Mouse (Mus musculus): ENCODE data around the gene Jak2.

The Jak2 gene

DNA sequence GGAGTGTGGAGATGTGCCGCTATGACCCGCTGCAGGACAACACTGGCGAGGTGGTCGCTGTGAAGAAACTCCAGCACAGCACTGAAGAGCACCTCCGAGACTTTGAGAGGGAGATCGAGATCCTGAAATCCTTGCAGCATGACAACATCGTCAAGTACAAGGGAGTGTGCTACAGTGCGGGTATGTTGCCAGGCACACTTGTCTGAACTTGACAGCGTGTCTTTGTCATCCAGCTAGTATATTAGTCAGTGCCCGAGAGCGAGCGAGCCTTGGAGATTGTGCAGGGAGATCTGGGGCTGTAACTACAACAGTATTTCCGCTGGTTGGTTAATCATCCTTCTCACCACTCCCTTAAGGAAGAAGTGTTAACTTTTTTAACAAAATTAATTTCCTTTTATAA lies 49.3 kb downstream of the Jak2 start:
- DNase-seq (ENCODE audit: low spot score) = no peak

DNA sequence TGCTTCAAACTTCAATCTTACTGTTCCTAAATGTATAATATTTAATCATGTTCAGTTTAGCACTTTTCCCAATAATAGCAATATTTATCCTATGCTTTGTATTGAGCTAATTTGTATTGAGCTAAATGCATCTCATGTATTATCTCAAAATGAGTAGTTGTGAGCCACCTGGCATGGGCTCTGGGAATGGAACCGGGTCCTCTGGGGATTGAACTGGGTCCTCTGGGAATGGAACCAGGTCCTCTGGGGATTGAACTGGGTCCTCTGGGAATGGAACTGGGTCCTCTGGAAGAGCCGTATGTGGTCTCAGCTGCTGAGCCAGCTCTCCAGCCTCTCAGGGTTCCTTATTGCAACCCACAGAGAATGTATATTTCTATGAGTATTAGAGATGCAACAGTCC lies 50.5 kb downstream of the Jak2 start:
- DNase-seq (ENCODE audit: low spot score) = no peak

DNA sequence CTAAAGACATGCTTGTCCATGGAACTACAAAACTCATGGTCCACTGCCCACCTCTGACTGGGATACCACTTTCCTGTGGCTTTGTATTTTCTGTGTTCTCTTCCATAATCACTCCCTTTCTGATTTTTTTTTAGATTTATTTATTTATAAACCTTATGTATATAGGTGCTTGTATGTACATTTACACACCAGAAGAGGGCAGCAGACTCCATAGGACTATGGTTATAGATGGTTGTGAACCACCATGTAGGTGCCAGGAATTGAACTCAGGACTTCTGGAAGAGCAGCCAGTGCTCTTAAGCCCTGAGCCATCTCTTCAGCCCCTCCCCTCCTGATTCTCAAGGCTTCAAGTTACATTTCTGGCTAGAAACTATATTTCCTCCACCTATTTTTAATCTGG lies 57.2 kb downstream of the Jak2 start:
- no peak for DNase-seq (ENCODE audit: low spot score)

DNA sequence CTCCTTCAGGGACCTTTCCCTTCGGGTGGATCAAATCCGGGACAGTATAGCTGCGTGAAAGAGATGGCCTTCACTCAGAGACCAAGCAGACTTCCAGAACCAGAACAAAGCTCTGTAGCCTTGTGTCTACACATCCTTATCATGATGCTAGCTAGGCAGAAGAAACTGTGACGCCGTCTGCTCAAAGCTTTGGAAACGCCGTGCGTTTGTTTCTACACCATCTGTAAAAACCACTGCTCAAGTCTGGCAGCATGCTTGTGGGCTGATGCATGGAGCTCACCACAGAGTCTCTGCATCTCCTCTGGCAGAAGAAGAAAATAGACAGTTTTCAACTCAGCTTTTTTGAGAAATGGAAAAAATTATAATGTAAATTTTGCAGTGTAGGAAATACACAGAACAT lies 60.2 kb downstream of the Jak2 start:
- DNase-seq (ENCODE audit: low spot score) = no peak

DNA sequence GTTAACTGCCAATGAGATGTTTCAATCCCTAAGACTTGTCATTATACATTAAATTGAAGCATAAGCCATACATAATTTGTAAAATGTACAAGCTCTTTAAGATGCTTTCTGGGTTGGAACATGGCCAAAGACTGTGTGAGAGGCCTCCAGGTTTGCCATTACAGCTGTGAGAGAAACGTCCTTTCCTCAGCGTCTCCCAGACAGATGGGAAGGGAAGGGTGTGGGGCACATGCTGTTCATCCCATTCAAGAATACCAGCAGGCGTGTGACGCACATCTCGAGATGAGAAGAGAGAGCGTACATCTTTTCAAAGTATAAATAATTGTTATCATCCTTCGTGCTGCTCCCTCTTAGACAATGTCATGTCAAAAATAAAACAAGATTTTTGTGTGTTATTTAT lies 61.0 kb downstream of the Jak2 start:
- no peak for DNase-seq (ENCODE audit: low spot score)

DNA sequence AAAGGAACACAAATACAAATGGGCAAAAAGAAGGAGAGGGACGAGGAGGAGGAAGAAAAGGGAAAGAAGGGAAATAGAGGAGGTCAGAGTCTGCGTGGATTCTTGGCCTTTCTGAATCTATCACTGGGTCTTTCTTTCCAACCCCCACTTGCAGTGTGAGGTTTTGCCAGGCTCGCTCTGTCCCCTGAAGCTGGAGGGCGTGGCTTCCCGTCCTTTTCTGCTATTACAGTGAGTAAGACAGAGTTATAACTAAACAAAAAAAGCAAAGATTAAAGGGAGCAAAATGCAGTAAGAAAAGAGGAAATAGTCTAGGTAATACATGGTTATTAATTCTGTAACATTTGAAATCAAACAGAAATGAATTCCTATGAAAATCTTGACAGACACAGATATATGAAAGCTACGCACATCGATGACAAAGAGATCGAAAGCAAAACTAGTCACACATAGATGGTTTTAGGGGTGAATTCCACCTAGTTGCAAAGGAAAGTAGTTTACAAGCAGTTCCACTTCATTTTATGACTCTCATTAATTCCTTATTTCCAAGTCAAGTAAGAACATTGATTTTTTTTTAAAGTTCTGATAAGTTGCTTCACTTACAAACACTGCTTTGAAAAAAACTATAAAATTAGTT lies 71.9 kb downstream of the Jak2 start:
- DNase-seq (ENCODE audit: low spot score) = no peak

DNA sequence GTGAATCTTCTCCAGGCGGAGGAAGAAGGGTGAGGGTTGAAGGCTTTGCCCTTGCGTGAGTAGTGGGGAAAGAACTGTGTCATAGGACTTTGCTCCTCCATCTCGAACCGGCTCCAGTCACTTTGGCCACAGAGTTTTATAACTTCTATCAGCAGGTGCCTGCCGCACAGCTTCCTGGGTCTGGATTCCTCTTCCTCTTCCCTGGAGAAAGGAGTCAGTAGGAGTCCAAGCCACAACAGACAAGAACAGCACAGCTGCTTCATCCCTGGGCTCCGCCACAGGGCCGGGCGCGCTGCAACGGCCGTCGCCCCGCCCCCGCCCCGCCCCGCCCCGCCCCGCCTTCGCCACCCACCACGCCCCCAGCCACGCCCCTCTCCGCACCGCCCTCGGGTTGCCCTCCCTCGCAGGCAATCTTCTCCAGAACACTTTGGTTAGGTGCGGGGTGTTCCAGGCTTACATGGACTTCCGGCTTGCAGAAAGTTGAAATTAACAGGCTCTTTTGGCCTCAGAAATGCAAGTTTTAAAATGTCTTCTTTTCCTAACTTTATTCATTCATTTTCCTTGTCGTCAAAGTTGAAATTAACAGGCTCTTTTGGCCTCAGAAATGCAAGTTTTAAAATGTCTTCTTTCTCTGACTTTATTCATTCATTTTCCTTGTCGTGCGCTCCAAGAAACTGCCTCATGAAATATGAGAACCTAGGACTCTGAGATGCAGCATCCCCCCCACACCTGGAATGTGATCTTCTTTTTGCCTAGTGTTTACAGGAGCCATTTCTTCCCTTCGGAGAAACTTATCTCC lies 73.6 kb downstream of the Jak2 start, which contains the start of gene Insl6:
TSS of gene Insl6 (minus strand) at position 304 of the 799 bp plus-strand sequence.
- peak; percentile 51 for DNase-seq (ENCODE audit: low spot score)

DNA sequence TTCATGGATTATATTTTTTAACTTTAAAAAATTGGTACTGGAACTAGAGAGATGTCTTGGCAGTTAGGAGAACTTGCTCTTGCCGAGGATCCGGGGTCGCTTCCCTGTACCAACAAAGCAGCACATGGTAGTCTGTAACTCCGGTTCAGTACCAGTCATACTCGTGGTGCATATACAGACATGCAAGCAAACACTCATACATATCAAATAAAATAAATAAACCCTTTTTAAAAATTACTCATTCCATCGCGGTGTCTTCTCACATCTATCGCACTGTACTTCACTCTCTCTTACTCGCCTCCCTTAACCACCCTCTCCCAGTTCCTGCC lies 74.2 kb downstream of the Jak2 start:
- no peak for DNase-seq (ENCODE audit: low spot score)

DNA sequence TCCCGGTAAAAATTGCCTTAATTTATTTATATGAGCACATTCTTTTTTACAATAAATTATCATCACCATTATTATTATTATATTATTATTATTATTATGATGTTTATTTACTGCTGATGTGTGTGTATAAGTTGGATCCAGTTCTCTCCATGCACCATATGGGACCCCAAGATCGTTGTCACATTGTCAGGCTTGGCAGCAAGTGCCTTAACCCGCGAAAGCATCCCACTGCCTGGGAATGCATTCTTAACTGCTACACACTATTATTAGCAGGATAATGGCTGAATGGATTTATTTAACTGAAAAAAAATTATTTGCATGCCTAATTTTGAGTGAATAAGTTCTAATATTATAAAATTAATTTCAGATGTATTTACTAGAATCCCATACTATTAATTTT lies 74.8 kb downstream of the Jak2 start:
- no peak for DNase-seq (ENCODE audit: low spot score)

DNA sequence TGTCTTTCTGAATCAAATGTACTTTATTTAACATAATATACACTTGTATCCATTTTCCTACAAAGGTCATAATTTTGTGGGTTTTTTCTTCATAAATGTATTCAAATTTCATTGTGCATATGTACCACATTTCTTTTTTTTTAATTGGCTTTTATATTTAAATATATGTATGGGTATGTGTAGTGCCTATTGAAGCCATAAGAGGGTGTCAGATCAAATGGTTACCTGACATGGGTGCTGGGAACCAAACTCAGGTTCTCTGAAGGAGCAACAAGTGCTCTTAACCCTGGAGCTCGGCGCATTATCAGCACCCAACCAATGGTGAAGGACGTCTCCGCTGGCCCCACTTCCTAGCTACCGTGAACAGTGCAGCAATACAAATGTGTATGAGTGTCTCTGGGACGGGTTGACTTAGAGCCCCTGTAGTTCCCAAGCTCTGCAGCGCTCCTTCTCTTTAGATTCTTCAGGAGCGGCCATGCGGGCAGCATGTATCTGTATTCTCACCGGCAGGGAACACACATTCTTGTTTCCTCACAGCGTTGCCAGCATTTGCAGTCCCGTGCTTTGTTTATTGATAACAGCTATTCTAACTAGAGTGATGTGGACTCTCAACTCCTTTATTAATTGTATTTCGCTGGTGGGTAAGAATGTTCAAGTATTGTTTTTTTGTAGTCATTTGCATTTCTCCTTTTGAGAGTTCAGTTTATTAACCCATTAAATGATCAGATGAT lies 75.4 kb downstream of the Jak2 start:
- DNase-seq (ENCODE audit: low spot score) = no peak

DNA sequence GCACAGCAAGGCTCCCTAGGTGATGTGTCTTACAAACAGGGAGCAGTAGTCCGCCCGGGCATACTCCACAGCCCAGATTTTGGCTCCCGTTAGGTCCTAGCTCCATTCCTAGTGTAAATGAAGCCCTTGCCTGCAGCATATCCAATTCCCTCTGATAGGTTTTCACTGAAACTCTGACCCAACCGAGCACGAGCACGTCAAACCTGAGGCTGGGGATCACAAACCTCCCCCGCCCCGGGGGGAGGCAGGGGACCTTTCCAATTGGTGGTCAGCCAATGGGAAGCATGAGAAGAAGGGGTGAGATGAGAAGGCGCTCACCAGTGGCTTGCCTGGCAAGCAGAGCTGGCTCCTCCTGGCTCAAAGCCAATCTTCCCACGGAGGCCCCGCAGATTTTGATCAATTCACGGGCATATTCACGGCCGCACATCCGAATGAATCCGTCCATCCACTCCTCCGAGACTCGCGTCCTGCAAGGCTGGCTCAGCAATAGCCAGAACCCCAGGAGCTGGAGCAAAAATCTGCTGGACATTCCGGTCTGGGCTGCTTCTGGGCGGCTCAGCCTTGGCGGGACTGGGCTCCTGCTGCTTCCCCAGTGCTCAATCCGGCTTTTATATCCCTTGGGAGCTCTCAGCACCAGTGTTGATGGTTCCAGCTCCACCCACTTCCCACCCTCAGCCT lies 82.6 kb downstream of the Jak2 start, which contains the start of gene Rln1:
TSS of gene Rln1 (minus strand) at position 603 of the 678 bp plus-strand sequence.
- DNase-seq (ENCODE audit: low spot score) = no peak

DNA sequence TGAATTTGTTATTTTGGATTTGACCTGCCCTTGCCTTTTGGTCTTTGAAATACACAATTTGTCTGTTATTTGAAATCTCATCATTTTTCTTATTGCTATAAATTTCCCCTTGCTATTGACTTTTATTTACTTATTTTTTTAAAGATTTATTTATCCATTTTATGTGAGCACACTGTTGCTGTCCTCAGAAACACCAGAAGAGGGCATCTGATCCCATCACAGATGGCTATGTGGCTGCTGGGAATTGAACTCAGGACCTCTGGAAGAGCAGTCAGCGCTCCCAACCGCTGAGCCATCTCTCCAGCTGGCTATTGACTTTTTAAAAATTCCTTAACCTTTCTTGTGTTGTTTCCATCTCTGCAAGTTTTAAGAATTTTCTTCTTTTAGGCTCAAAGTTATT lies 85.0 kb downstream of the Jak2 start:
- DNase-seq (ENCODE audit: low spot score) = no peak

DNA sequence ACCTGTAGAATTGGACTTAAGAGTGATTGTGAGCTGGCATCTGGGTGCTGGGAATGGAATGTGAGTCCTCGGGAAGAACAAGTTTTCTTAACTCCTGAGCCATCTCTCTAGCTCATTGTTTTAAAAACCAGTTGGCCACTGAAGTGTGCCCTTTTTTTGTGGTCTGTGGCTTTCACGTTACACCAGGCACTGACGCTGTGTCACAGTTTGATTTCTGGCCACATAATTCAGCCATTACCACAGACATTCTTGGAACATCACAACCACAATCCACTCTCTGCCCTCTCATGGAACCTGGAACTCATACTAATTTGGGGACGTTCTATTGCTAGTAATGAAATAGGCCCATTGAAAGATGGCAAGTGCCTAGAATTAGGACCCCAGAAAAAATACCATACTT lies 89.4 kb downstream of the Jak2 start:
- DNase-seq (ENCODE audit: low spot score) = no peak

DNA sequence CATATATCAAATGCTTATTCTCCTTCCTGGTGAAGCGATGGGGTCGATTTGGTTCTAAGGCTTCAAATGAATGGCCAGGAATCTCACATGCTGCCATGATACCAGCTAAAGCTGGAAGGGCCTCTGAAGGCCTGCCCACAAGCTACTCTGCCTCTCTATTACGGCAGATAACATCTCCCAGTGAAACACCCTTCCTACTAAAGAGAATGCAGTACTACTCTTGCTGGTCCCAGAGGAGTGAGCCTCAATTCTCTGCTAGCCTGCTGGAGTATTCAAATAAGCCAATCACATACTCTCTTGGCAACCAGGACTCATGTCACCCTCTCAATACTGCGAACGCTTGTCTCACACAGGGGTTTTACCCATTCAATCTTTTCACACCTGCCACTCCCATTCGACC lies 90.7 kb downstream of the Jak2 start:
- no peak for DNase-seq (ENCODE audit: low spot score)

DNA sequence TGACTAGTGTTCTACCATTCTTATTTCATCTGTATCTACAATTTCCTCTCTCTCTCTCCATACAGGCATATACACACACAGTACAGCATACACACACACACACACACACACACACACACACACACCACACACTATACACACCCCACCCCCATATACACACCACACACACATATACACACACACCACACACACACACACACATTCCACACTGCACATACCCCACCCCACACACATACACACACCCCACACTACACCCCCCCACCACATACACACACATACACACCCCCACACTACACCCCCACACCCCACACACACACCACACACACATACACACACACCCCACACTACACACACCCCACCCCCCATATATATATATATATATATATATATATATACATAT lies 93.2 kb downstream of the Jak2 start:
- no peak for DNase-seq (ENCODE audit: low spot score)

DNA sequence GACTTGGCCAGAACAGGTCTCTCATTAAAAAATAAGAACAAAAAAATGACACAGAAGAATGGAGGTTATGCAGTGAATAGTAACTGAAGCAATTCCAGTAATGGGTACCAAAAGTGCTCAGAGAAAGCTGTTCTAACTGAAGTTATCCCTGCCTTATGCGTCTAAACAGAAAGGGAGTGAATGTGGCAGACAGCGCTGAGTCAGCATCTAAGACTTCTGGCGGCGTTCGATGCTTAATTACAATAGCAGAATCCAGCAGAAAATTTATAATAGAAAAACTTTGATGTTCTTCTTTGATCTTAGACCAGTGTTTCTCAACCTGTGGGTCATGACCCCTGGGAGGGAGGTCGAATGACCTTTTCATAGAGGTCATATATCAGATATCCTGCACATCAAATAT lies 94.0 kb downstream of the Jak2 start:
- DNase-seq (ENCODE audit: low spot score) = no peak

DNA sequence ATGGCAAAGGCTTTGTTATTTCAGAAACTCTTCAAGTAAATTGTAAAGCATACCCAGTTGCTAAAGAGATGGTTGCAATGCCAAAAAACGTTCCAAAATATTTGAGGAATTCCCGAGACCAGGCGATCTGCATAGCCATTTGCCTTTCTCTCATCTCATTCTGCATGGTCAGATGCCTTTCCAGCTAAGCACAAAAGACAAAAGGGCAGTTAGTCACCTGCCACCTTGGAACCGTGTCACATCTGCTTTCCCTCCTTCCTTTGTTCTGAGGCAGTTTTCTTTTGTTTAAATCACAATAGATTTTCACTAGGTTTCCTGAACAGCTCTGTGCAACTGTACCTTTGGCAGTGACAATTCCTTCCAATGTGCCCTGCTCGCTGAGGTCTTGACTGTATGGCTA lies 99.4 kb downstream of the Jak2 start:
- no peak for DNase-seq (ENCODE audit: low spot score)

DNA sequence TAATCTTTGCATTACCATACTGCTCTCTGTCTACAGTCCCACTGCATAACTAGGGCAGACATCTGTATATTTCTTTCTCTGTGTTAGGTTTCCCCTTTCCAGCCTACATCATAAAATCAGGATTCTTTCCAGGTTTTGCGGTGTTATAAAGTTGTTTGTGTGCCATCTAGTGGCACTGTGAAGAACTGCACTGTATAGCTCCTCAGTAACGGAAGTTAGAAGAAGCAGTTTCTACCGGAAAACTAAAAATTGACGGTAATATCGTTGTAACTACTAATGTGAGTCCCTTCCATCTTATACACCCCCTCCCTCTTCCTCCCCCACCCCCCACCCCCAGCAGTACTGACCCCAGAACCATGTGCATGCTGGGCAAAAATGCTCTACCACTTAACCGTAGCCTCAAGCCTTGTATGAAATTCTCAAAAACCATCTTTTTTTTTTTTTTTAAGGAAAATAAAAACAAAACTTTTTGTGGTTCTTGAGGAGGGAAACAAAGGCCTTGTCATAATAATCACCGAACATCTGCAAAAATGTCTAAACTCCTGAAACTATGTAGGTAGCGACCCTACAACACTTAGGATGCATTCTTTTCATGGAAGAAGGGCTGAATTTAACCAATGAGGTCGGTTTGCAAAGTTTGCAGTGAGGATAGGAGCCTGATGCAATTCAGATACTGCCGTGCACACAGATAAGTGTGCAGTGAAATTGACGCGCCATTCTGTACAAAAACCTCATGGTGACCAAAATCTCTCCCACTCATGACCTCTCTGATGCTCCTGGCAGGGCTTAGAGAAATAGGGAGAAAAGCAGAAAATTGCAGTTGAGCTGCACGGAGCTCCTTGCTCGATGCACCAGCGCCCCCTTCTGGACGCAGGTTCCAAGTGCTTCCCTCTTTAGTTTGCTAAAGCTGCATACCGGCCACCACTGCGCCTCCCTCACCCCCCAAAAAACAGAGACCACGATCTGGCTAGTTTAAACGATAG lies 103.6 kb downstream of the Jak2 start:
- peak; percentile 58 for DNase-seq (ENCODE audit: low spot score)

DNA sequence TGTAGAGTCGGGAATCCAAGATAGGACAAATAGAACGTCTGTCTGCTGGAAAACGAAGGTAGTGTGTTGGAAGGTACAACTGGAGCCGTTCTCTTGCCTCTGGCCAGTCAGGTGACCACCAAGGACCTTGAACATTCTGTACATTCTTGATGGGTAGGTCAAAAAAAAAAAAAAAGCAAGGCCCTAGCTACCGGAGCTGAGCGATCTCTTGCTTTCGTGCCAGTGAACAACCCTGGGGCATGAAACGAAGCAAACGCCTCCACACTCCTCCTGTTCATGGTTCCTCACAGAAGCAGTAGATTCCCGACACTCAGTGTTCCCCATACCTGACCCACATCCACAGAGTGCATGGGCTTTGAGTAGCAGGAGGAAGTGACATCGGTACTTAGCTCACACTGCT lies 104.7 kb downstream of the Jak2 start:
- no peak for DNase-seq (ENCODE audit: low spot score)

DNA sequence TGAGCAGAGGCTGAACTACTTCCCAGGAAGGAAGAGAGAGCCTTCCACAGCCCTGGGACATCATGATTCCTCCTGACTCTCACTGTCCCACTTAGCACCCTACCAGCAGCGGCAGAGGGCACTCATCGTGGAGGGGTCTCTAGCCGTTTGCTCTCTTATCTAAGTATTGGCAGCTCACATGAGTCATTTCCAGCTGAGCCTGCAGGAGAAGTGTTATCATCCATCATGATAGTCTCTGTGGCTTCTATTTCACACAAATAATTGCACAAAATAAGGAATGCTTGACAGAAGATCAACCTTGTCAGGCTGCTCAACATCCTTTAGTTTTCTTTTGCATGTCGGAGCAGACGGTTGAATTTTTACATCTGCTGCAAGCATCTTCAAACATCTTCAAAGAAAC lies 108.6 kb downstream of the Jak2 start:
- DNase-seq (ENCODE audit: low spot score) = no peak

DNA sequence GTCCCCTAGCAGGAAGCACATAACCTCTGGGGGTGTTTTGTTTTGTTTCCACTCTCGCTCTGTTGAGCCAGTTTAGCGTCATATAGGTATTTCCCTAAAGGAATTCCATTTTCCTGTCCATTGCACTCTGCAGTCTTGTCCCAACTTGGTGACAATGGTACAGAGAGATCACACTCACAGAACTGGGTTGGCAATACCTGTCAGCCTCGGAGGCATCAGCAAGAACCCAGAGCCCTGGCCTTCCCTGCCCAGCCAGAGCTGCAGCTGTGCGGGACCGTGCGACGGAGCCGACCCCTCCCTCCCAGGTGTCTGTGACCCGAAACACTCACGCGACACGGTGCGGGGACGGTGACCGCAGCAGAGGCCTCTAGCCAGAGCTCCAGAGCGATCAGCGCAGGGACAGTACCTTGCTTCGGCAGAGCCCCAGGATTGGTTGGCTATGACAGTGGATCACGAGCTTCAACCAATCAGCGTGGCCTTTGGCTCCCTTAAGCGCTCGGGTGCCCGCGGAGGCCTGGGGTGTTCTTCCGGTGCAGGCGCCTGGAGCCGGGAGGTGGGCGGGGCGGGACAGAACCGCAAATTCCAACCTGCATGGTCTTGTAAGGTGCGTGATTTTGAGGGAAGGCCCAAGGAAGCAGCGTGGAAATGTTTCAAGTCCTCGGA lies 110.0 kb downstream of the Jak2 start:
- peak; percentile 89 for DNase-seq (ENCODE audit: low spot score)

Measured in ovary, adult 18-20 months (tissue).